Mouse (Mus musculus): ENCODE data around the gene Lancl2.

GRCm38 (mm10) chr6:57767112-57767868 lies 65.0 kb downstream of the Lancl2 start:
- peak; percentile 76 for TF ChIP-seq TAL1 (IDR thresholded peaks at IDR 0.05; ENCODE audit: low read length)
- no peak for TF ChIP-seq GATA1 (IDR thresholded peaks at IDR 0.05; ENCODE audit: low read length)
